Mouse (Mus musculus) monocyte, adult 5-6 weeks (primary cell): ENCODE results near the gene Xdh. TPM values are rescaled to one million over a fixed set of nuclear protein-coding genes. Genes with fewer than 3 reads are reported as not detected.

Experiments
- ATAC-seq: fragments of 153-309, 156-312 bp; replicated peaks from 2 replicates; pipeline ENCODE4 v1.8.0; 2017; ENCODE audit warnings: mild to moderate bottlenecking; ENCODE audit not compliant: low TSS enrichment, insufficient number of reproducible peaks, severe bottlenecking, poor library complexity, low FRiP score
- total RNA-seq: library from RNA; stranded (forward); fragments of 200-1000, 200-491, 200-594 nt; gene quantifications from 3 replicates; pipeline ENCODE4 v1.2.3, GENCODE M21; 2017

Xdh gene
- total RNA-seq, 1 experiment from 2014 or later, result 293 TPM

GRCm38 (mm10) chr17:73948039-73948438, 2.0 kb downstream of the Xdh start:
- ATAC-seq, result peak; percentile 30

GRCm38 (mm10) chr17:73946856-73947255, 3.1 kb downstream of the Xdh start:
- ATAC-seq, result no peak

- no peak for ATAC-seq
Measured at GRCm38 (mm10) chr17:73944661-73945060, 5.3 kb downstream of the Xdh start.

GRCm38 (mm10) chr17:73942268-73942962, 7.6 kb downstream of the Xdh start:
- ATAC-seq, result peak; percentile 59

GRCm38 (mm10) chr17:73941816-73942215, 8.2 kb downstream of the Xdh start:
- ATAC-seq, result no peak

GRCm38 (mm10) chr17:73937073-73937472, 12.9 kb downstream of the Xdh start:
- ATAC-seq, result no peak

GRCm38 (mm10) chr17:73935163-73935562, 14.8 kb downstream of the Xdh start:
- no peak for ATAC-seq

GRCm38 (mm10) chr17:73934281-73934680, 15.7 kb downstream of the Xdh start:
- no peak for ATAC-seq

- ATAC-seq, result no peak
Measured at GRCm38 (mm10) chr17:73933616-73934015, 16.4 kb downstream of the Xdh start.

- no peak for ATAC-seq
Measured at GRCm38 (mm10) chr17:73932497-73933059, 17.4 kb downstream of the Xdh start.

GRCm38 (mm10) chr17:73919520-73919919, 30.5 kb downstream of the Xdh start:
- no peak for ATAC-seq

GRCm38 (mm10) chr17:73918944-73919381, 31.0 kb downstream of the Xdh start:
- no peak for ATAC-seq

- no peak for ATAC-seq
Measured at GRCm38 (mm10) chr17:73918138-73918537, 31.9 kb downstream of the Xdh start.

- 0 out of 2 replicates have a peak, but pooled peaks have one; percentile 45 for ATAC-seq
Measured at GRCm38 (mm10) chr17:73917713-73918112, 32.3 kb downstream of the Xdh start.

- ATAC-seq, result no peak
Measured at GRCm38 (mm10) chr17:73914730-73915129, 35.3 kb downstream of the Xdh start.

- no peak for ATAC-seq
Measured at GRCm38 (mm10) chr17:73906076-73906475, 43.9 kb downstream of the Xdh start.

- no peak for ATAC-seq
Measured at GRCm38 (mm10) chr17:73905043-73905750, 44.8 kb downstream of the Xdh start.

GRCm38 (mm10) chr17:73903121-73903520, 46.9 kb downstream of the Xdh start:
- no peak for ATAC-seq

GRCm38 (mm10) chr17:73902234-73902636, 47.8 kb downstream of the Xdh start:
- ATAC-seq, result no peak

- ATAC-seq, result no peak
Measured at GRCm38 (mm10) chr17:73894399-73894798, 55.6 kb downstream of the Xdh start.
